Mouse (Mus musculus) olfactory bulb, adult 2 months (tissue): Measurements from ENCODE around the gene Prg4. TPM values are rescaled to one million over a fixed set of nuclear protein-coding genes. Genes with fewer than 3 reads are reported as not detected.

ENCODE experiments used
- H3K27ac ChIP-seq: fragments of 200-500 bp; 2 replicates; pipeline ENCODE4 v1.5.1; 2012; ENCODE audit warnings: low read depth, low read length; ENCODE audit not compliant: insufficient read depth
- H3K4me1 ChIP-seq: fragments of 200-500 bp; 2 replicates; pipeline ENCODE4 v1.6.1; 2012; ENCODE audit warnings: low read length; ENCODE audit not compliant: control insufficient read depth, insufficient read depth
- H3K4me3 ChIP-seq: fragments of 200-500 bp; 2 replicates; pipeline ENCODE4 v1.5.1; 2012; ENCODE audit warnings: mild to moderate bottlenecking, low read depth, low read length, moderate library complexity; ENCODE audit not compliant: insufficient read depth
- CTCF ChIP-seq: fragments of 200-500 bp; IDR thresholded peaks from 2 replicates; pipeline ENCODE4 v1.5.1; 2012; ENCODE audit warnings: low read depth, mild to moderate bottlenecking, low read length, moderate library complexity; ENCODE audit not compliant: insufficient read depth
- POLR2A ChIP-seq: fragments of 200-500 bp; IDR thresholded peaks from 2 replicates; pipeline ENCODE4 v1.6.1; 2012; ENCODE audit warnings: mild to moderate bottlenecking, low read depth, low read length, moderate library complexity; ENCODE audit not compliant: insufficient read depth
- WGBS: fragments of 180-500 bp; shearing (Covaris S2); methylation state at CpG from one replicate; pipeline ENCODE4 v1.1.7; 2018; 5-methylcytosine and 5-hydroxymethylcytosine counted together
- polyA plus RNA-seq: library from polyadenylated mRNA; stranded (reverse); fragments of >200 nt; gene quantifications from 2 replicates; pipeline ENCODE4 v1.2.4, GENCODE M21; 2012; ENCODE audit warnings: low replicate concordance; ENCODE audit not compliant: missing spikeins, insufficient read depth, insufficient read length

The Prg4 gene
- polyA plus RNA-seq, 1 experiment: not detected

DNA sequence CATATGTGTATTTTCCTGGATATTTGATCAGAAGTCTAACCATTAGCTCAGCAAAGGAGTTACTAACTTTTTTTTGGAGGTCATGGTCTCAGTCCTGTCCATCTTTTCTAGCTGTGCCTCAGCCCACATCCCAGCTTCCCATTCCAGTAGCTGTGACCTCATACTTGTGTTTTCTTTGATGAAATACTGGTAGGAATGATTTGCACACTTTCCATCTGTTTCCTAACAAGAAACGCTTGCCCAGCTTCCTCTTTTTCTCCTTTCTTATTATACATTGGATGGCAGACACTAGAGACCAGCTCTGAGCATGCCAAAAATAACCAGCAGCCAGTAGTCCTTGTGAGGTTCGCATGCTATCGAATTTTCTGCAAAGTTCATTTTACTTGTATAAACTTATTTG is 4.0 kb upstream of the Prg4 start:
- WGBS: 72% methylated on average over 3 of the region's 3 CpGs
- Histone ChIP-seq H3K4me3 (no peak overlapping the region), H3K27ac (no peak overlapping the region), H3K4me1 (no peaks in the 10 kb centered on the region)
- TF ChIP-seq POLR2A (no peak), CTCF (no peak)

DNA sequence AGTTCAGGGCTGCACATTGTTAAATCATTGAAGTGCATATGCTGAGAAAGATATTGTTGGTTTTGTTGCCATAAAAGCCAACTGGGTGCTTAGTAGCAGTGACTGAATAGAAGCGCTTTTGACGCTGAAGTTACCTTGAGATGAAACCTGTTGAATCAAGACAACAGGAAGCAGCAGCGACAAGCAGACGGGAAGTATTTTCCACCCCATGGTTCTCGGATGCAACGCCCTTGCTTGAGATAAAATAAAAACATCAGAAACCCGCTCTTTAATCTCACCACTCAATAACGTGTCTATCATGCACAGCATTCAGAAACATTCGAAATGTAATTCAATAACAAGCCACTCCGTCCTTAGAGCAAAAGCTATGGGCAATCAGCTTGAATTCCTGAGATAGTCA is 601 bp downstream of the Prg4 start:
- H3K4me1 ChIP-seq: no peaks in the 10 kb centered on the region
- TF ChIP-seq CTCF (no peak), POLR2A (no peak)
- WGBS: 85% methylated on average over 10 of the region's 10 CpGs
- no peak overlapping the region for H3K27ac ChIP-seq
- no peak overlapping the region for H3K4me3 ChIP-seq

DNA sequence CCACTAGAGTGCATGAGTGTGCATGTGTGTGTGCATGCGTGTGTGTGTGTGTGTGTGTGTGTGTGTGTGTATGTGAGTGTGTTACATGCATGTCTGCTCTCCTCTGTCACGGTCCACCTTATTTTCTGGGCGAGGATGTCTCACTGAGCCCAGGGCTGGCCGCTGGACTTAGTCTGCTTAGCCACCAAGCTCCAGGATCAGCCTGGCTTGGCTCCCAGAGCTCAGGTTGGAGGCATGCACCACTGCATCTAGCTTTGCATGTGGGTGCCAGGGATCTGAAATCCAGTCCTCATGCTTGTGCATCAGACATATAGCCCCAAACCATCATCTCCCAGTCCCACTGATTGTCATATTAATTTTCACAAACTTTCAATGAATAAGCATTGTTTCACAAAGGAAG is 2.3 kb downstream of the Prg4 start:
- H3K27ac ChIP-seq: no peak overlapping the region
- no peak overlapping the region for H3K4me3 ChIP-seq
- TF ChIP-seq CTCF (no peak), POLR2A (no peak)
- no peaks in the 10 kb centered on the region for H3K4me1 ChIP-seq
- 92% methylated on average over 4 of the region's 4 CpGs for WGBS

DNA sequence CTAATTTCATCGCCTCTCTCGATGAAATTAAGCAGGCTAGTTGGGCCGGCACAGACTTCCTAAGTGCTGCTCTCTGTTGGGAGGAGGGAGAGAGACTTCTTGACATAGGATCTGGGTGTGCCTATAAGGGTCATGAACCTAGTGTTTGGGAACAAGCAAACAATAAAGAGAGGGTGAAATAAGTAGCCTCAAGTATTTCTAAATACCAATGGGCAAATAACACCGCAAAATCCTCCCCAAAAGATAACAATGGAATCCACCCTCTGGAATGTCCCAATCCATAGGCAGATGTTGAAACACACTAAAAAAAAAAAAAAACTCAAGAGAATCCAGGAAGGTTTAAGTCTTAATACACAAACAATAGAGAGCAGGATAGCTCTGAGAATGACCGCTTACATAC is 2.9 kb downstream of the Prg4 start:
- 87% methylated on average over 5 of the region's 5 CpGs for WGBS
- H3K4me1 ChIP-seq: no peaks in the 10 kb centered on the region
- TF ChIP-seq CTCF (no peak), POLR2A (no peak)
- H3K4me3 ChIP-seq: no peak overlapping the region
- no peak overlapping the region for H3K27ac ChIP-seq

DNA sequence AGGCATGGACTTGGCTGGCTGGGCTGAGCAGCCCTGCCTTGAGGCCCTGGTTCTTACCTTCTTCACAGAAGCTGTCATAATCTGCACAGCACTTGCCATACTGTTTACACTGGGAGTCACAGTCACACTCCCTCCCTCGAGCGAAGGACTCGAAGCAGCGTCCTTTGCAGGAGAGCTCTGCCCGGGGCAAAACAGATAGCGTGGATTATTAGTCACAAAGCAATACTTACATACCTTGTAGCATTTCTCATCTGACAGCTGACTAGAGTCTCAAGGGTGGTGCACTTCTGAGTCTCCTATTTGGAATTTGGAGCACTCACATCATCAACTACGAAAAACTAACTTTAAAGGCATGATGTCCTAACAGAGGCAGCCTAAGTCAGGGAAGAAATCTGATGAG is 5.4 kb downstream of the Prg4 start:
- H3K4me1 ChIP-seq: no peaks in the 10 kb centered on the region
- H3K27ac ChIP-seq: no peak overlapping the region
- 82% methylated on average over 7 of the region's 7 CpGs for WGBS
- H3K4me3 ChIP-seq: no peak overlapping the region
- TF ChIP-seq CTCF (no peak), POLR2A (no peak)

DNA sequence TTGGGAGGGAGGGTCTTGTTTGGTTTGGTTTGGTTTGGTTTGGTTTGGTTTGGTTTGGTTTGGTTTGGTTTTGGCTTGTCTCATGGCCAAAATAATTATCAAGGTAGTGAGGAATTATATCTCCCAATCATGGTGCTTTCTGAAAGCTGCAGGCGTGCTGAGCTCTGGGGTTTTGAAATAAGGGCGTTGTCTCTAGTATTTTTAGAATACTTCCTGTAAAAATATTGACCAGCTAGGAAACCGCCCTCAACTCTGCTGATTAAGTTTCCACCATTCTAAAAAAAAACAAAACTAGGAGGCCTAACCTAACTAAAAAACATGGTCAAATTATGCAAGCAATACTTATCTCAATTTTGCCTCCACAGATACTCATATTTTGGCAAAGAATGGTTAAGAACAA is 6.4 kb downstream of the Prg4 start:
- H3K4me3 ChIP-seq: no peak overlapping the region
- TF ChIP-seq POLR2A (no peak), CTCF (no peak)
- H3K4me1 ChIP-seq: no peaks in the 10 kb centered on the region
- H3K27ac ChIP-seq: no peak overlapping the region
- 84% methylated on average over 3 of the region's 3 CpGs for WGBS

DNA sequence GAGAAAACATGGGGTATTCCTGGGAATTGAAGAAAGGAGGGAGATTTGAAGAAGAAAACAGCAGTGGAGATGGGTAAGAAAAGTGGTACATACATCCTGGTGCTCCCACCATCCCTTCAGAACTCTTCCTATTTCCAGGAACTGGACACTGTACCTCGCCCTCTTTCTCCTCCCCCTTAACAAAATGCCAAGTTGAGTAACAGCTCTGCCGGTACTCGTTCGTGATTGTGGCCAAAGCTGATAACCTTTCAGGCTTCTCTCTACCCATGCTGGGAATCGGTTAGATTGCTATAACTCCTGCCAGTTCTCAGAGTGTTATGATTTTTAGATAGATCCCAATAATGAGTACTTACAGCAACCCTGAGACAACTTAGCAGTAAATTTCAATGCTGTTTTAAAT is 7.0 kb downstream of the Prg4 start:
- WGBS: 95% methylated on average over 5 of the region's 5 CpGs
- TF ChIP-seq POLR2A (no peak), CTCF (no peak)

DNA sequence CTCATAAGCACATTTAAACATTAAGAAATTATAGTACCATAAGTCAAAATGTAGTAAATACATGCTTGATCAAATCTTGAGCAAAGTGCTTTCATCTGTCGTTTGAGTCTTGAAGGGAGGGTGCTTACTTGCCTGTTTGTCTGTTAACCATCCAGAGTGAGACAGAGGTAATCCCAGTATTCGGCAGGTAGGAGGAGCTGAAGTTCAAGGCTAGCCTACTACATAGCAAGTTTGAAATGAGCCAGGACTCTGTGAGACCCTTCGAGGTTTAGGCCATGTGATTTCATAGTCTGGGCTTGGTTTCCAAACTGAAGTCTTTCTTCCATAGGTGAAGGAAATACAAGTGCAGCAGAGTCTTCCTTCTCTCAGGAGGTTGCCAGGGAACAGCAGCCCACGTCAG is 24.2 kb downstream of the Prg4 start:
- TF ChIP-seq CTCF (no peak), POLR2A (no peak)
- WGBS: 79% methylated on average over 4 of the region's 4 CpGs

More for the DNA sequence above, 7.0 kb downstream of the Prg4 start:
- Histone ChIP-seq H3K27ac (no peak overlapping the region), H3K4me3 (no peak overlapping the region), H3K4me1 (no peaks in the 10 kb centered on the region)

DNA sequence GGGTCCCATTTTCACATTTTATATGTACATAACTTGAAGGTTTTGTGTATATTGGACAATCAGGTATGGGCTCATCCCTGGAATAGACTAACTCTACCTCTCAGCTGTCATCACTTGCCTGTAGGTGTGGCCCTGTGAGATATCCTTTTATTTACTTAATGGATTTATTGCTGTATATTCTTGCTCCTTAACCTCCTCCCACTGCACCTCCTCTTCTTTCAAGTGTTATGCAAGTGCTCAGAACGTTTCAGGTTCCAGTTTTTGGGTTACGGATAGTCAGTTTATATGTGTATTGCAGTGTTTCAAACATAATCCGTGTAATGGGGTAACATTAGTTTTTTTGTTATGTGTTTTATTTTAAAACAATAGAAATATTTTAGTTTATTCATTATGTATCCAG is 27.3 kb downstream of the Prg4 start:
- Histone ChIP-seq H3K27ac (no peak overlapping the region), H3K4me3 (no peak overlapping the region), H3K4me1 (no peaks in the 10 kb centered on the region)
- TF ChIP-seq CTCF: no peak
- 96% methylated on average over 3 of the region's 3 CpGs for WGBS

More for the DNA sequence above, 24.2 kb downstream of the Prg4 start:
- no peak overlapping the region for H3K27ac ChIP-seq
- H3K4me1 ChIP-seq: no peaks in the 10 kb centered on the region
- H3K4me3 ChIP-seq: no peak overlapping the region

DNA sequence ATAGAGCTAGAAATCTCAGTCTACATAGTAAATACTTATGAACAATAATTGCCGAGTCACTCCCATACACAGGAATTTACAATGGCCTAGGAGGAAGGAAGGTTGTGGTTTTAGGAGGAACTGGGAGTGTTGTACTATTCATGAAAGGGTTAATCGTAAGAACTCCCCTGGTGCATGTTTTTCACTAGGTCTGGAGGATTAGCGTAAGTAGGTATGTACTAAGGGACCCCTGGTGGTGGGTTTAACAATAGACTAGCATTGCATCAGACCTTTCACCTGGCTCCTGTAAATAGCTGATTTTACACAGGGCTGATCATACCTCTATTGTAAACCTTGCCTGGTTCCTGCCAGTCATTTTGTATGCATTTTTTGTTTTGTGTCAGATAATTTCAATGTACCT is 39.7 kb downstream of the Prg4 start:
- Histone ChIP-seq H3K4me3 (no peak overlapping the region), H3K27ac (no peak overlapping the region), H3K4me1 (no peaks in the 10 kb centered on the region)
- 50% methylated on average over 3 of the region's 3 CpGs for WGBS
- TF ChIP-seq CTCF (no peak), POLR2A (no peak)

DNA sequence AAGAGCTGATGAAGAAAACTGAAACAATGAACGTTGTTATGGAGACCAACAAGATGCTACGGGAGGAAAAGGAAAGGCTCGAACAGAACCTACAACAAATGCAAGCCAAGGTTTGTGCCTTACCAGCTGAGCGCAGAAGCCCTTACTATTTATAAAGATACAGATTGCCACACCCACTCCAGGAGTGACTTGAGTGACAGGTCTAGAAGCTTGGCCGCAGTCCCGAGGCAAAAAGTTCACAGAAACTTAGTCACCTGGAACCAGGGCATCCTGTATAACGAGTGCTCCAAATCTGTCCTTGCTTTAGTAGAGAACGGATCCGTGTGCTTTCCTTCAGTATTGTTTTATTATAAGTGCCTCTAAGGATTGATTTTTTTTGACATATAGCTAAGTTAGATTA is 40.3 kb downstream of the Prg4 start:
- H3K27ac ChIP-seq: no peak overlapping the region

More for the DNA sequence above, 40.3 kb downstream of the Prg4 start:
- H3K4me3 ChIP-seq: no peak overlapping the region
- H3K4me1 ChIP-seq: no peaks in the 10 kb centered on the region
- WGBS: 72% methylated on average over 9 of the region's 9 CpGs
- no peak for TF ChIP-seq POLR2A
- TF ChIP-seq CTCF: no peak
